Mouse (Mus musculus): ENCODE measurements around the gene Tbpl1. TPM values are rescaled to one million over a fixed set of nuclear protein-coding genes. Genes with fewer than 3 reads are reported as not detected.

The Tbpl1 gene
- polyA plus RNA-seq (2016; fragmentation: Nextera tagmentation; extraction: Ambion mirVana): 76.9 and 77.6 TPM in 2 replicates

DNA sequence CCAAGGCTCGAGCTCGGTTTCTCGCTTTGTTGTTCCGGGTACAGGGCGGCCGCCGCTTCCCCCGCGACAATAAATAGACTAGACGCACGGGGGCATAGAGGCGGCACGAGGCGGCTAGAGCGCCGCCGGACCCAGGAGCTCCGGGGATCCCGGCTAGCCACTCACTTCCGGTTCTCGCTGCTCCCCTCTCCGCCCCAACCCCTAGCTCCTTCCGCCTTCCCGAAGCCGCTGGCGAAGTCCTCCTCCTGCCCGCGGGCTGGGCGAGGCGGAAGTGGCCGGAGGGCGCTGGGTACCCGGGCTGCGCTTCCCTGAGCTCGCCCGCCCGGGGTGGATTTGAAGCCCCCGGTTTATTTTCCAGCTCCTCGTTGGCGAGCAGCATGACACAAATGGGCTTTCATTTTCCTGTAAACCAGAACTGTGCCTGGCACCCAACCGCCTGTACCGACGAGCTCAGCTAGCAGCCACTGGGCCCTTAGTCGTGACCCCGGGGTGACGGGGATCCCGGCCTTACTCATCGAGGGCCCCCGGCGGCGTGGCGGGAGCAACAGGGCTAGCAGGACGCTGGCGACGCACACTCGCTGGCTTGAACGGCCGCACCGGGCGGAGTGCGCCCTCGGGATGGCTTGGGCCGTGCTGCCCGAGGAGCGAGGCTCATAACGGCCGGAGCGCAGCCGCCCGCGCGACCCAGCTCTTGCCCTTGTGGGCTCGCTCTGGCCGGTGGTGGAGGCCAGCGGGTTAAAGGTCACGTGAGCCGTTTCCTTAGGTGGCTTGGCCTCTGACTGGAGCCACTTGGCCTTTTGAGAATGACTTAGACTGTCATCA lies at the start of gene Tbpl1:
Gene Tbpl1, minus strand, starts transcription at position 667 of the 822 bp plus-strand sequence.
- H3K27ac ChIP-seq: peak within 1 kb of the TSS; percentile 88
- H3K27me3 ChIP-seq: no peaks in the 10 kb centered on the region
- WGBS: under 1% methylated on average over 77 of the region's 77 CpGs
- H3K4me1 ChIP-seq (replicated peaks): peaks cover 22% of the 10 kb centered on the region
- H3K9me3 ChIP-seq: no peaks in the 10 kb centered on the region
- peak within 1 kb of the TSS; percentile 70 for H3K4me2 ChIP-seq
- H3K36me3 ChIP-seq: no peaks in the 10 kb centered on the region
- peak within 1 kb of the TSS; percentile 95 for H3K9ac ChIP-seq (replicated peaks)
- peak; percentile 98 for ATAC-seq (ENCODE audit: insufficient number of reproducible peaks, insufficient read depth, low FRiP score, low TSS enrichment, low read depth)
- H3K4me3 ChIP-seq (replicated peaks): peak within 1 kb of the TSS; percentile 98

DNA sequence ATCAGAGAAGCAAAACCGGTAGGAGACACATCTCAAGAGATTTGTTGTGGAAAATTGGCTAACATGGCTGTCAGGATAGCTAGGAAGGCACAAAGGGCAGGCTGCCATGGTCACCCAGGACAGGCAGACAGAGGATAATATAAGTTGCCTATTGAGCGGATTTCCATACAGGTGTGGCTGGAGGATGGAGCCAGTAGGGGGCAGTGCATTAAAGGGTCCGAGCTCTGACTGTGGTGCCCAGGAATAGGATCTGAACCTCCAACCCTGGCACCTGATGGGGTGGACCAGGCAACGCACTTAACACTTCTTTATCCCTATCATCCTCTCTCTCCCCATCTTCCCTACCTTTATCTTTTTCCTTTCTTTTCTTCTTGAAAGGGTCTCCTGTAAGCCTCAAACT lies 49.7 kb upstream of the Tbpl1 start:
- ATAC-seq (ENCODE audit: insufficient number of reproducible peaks, insufficient read depth, low FRiP score, low TSS enrichment, low read depth): no peak
- H3K4me2 ChIP-seq: no peak overlapping the region
- no peaks in the 10 kb centered on the region for H3K4me1 ChIP-seq (replicated peaks)
- no peaks in the 10 kb centered on the region for H3K9me3 ChIP-seq
- peaks cover 5% of the 10 kb centered on the region for H3K27me3 ChIP-seq
- WGBS: 24% methylated on average over 4 of the region's 4 CpGs
- H3K4me3 ChIP-seq (replicated peaks): no peak overlapping the region
- no peaks in the 10 kb centered on the region for H3K36me3 ChIP-seq
- no peak overlapping the region for H3K9ac ChIP-seq (replicated peaks)
- H3K27ac ChIP-seq: no peak overlapping the region

DNA sequence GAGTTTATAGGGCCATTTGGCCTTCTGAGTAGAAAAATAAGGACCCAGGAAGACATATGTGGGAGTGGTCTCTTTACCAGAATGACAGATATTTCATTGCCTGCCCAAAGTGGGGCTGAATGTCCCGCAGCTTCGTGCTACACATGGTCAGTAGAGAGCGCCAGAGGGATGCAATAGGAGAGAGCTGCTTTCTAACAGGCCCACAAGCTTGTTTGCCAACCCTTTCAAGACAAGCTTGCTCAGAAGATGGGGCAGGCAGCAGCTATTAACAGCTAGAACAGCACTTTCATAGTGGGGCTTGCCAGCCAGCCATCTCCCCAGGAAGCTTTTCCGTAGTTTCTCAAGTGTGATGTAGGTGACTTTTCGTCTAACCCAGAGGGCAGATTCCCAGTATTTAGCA lies 46.2 kb upstream of the Tbpl1 start:
- H3K4me2 ChIP-seq: no peak overlapping the region
- no peak overlapping the region for H3K9ac ChIP-seq (replicated peaks)
- H3K9me3 ChIP-seq: no peaks in the 10 kb centered on the region
- 15% methylated on average over 5 of the region's 5 CpGs for WGBS
- no peak overlapping the region for H3K27ac ChIP-seq
- no peak overlapping the region for H3K4me3 ChIP-seq (replicated peaks)
- no peak for ATAC-seq (ENCODE audit: insufficient number of reproducible peaks, insufficient read depth, low FRiP score, low TSS enrichment, low read depth)
- no peaks in the 10 kb centered on the region for H3K36me3 ChIP-seq
- no peaks in the 10 kb centered on the region for H3K4me1 ChIP-seq (replicated peaks)
- H3K27me3 ChIP-seq: peaks cover 5% of the 10 kb centered on the region

DNA sequence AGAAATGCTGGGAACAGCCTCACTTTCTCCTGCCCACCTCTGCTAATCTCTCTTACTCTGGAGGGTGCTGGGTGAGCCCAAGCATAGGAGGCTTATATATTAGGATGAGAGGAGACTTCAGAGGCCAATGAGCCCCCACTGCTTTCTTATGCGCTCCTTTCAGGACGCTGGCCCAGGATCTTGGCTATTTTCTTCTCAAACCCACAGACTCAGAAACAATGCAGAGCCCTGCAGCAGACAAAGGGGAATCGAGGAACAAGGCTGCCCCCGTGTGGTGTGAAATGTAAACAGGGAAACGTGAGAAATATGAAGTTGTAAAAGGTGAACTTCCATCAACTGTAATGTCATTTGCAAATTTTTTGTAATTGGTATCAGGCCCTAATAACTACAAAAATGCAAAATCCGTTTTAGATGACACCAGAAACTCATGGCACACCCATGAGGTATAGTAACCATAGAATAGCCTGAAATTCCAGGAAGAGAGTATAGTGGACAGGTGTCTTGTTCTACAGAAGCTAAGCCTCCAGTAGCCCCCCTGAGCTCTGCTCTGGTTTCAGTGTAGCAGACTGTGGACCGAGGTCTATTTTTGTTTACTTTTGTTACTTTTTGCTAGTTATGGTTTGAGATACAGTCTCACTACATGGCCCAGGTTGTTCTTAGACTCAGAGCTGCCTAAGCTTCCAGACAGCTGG lies 44.4 kb upstream of the Tbpl1 start:
- Histone ChIP-seq H3K36me3 (no peaks in the 10 kb centered on the region), H3K9ac (replicated peaks) (no peak overlapping the region), H3K9me3 (no peaks in the 10 kb centered on the region), H3K4me1 (replicated peaks) (no peaks in the 10 kb centered on the region), H3K4me2 (no peak overlapping the region), H3K27me3 (peaks cover 5% of the 10 kb centered on the region), H3K27ac (no peak overlapping the region), H3K4me3 (replicated peaks) (no peak overlapping the region)
- ATAC-seq (ENCODE audit: insufficient number of reproducible peaks, insufficient read depth, low FRiP score, low TSS enrichment, low read depth): no peak
- 13% methylated on average over 7 of the region's 7 CpGs for WGBS

DNA sequence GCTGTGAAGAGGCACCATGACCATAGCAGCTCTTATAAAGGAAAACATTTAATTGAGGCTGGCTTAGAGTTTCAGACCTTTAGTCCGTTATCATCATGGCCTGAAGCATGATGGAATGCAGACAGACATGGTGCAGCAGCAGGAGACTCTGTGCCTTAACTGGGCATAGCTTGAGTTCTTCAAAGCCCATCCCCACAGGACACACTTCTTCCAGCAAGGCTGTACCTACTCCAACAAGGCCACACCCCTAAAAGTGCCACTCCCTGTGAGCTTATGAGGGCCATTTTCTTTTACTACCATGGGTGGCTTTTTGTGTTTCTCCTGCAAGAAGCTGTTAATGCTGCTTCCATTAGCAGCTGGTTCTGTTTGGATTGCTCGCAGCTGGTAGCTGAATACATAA lies 43.7 kb upstream of the Tbpl1 start:
- Histone ChIP-seq H3K4me3 (replicated peaks) (no peak overlapping the region), H3K4me1 (replicated peaks) (no peaks in the 10 kb centered on the region), H3K27me3 (peaks cover 5% of the 10 kb centered on the region), H3K4me2 (no peak overlapping the region), H3K9me3 (no peaks in the 10 kb centered on the region), H3K36me3 (no peaks in the 10 kb centered on the region), H3K9ac (replicated peaks) (no peak overlapping the region), H3K27ac (no peak overlapping the region)
- WGBS: 64% methylated on average over 2 of the region's 2 CpGs
- ATAC-seq (ENCODE audit: insufficient number of reproducible peaks, insufficient read depth, low FRiP score, low TSS enrichment, low read depth): no peak

DNA sequence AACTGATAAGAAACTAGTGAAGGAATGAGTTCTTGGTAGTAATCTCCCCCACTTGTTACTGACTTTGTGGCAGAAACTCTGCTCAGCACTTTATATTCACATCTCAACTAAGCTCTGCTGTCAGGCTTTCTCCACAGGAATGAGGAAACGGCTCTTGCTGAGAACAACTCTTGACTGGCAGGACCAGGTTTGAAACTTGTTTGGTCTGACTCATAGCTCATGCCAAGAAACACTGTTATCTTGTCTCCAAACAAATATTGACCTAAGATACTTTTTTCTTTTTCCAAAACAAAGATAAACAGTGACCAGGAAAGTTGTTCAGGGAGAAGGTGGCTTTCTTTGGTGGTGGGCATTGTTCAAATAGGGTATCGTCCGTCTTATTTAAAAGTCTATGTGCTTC lies 42.9 kb upstream of the Tbpl1 start:
- WGBS: 87% methylated on average over 3 of the region's 3 CpGs
- ATAC-seq (ENCODE audit: insufficient number of reproducible peaks, insufficient read depth, low FRiP score, low TSS enrichment, low read depth): no peak
- Histone ChIP-seq H3K36me3 (no peaks in the 10 kb centered on the region), H3K4me2 (no peak overlapping the region), H3K27ac (no peak overlapping the region), H3K4me1 (replicated peaks) (no peaks in the 10 kb centered on the region), H3K9me3 (no peaks in the 10 kb centered on the region), H3K27me3 (peaks cover 5% of the 10 kb centered on the region), H3K9ac (replicated peaks) (no peak overlapping the region), H3K4me3 (replicated peaks) (no peak overlapping the region)

DNA sequence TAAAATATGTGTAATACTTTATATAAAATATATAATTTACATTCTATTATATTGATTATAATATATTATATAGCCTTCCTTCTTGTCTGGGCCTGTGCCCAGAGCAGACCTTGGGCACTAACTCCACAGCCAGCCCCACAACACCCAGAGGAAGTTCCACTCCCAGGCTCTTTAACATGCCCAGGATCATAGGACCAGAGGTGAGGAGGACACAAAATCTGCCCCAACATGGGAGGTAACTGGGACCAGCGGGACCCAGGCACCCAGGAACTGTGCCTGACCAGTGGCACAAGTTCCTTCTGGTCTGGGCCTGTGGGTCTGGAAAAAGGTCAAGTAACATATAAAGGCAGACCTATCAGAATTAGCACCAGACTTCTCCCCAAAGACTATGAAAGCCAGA lies 22.5 kb upstream of the Tbpl1 start:
- 96% methylated on average over 1 of the region's 1 CpGs for WGBS
- no peaks in the 10 kb centered on the region for H3K36me3 ChIP-seq
- no peak overlapping the region for H3K9ac ChIP-seq (replicated peaks)
- no peak for ATAC-seq (ENCODE audit: insufficient number of reproducible peaks, insufficient read depth, low FRiP score, low TSS enrichment, low read depth)
- H3K4me3 ChIP-seq (replicated peaks): no peak overlapping the region
- H3K4me1 ChIP-seq (replicated peaks): no peaks in the 10 kb centered on the region
- no peak overlapping the region for H3K27ac ChIP-seq
- H3K9me3 ChIP-seq: no peaks in the 10 kb centered on the region
- no peaks in the 10 kb centered on the region for H3K27me3 ChIP-seq
- H3K4me2 ChIP-seq: no peak overlapping the region

DNA sequence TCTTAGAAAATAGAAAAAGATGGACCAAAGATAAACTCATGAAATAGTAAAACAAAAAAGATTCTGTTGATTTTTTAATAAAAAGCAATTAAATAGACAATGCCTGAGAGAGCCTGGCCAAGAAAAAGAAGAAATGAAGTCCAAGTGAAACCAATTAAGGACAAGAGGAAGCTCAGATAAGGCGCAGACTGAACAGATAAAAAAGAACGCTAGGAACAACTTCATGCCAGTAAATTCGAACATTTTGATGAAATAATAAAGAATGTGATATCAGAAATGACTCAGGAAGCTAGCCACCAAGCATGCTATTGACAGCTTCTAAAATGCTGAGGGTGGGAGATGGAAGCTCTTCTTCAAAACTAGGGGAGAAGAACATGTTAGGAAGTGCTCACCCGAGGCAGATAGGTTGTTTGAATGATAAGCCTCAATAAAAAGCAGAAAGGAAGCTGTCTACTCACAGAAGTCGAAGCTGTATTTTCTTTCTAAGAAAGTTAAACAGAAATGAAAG lies 19.5 kb upstream of the Tbpl1 start:
- Histone ChIP-seq H3K36me3 (no peaks in the 10 kb centered on the region), H3K4me3 (replicated peaks) (no peak overlapping the region), H3K27ac (no peak overlapping the region), H3K4me1 (replicated peaks) (no peaks in the 10 kb centered on the region), H3K27me3 (no peaks in the 10 kb centered on the region), H3K4me2 (no peak overlapping the region), H3K9me3 (no peaks in the 10 kb centered on the region), H3K9ac (replicated peaks) (no peak overlapping the region)
- WGBS: 76% methylated on average over 5 of the region's 5 CpGs
- no peak for ATAC-seq (ENCODE audit: insufficient number of reproducible peaks, insufficient read depth, low FRiP score, low TSS enrichment, low read depth)

DNA sequence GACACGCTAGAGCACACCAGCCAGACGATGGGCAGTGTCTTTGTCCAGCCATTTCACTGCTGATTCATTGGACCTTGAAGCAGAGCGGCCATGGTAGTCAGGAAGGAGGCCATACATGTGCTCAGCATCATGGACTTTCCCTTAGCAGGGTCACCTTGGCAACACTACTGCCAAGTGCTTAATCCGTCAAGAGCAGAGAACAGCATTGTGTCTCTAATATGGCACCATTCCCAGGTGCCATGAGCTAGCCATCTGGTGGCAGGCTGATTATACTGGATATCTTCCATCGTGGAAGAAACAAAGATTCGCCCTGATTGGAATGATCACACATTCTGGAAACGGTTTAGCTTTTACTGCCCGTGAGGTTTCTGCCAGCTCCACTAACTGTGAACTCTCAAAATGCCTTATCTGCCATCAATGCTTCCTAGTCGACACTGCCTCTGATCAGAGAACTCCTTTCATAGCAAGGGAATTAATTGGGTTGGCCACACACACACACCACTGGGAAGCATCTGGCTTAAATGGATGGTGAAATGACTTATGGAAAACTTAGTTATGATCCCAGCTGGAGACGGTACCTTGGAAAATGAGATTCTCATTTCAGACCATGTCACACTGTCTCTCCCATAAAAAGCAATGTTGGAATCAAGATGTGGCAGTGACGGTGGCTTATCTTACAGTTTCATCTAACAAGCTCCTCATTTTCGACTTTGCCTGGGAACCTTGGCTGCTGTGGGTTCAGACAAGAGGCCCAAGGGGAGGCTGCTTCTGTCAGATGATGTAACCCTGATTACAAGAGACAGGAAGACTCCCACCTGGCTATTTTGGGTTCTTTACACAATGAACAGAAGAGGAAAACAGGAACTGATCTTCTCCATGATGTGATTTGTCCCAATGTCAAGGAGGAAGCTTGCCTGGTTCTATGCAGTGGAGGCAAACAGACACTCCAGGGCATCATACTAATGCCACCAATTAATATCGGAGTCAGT lies 14.9 kb upstream of the Tbpl1 start:
- ATAC-seq (ENCODE audit: insufficient number of reproducible peaks, insufficient read depth, low FRiP score, low TSS enrichment, low read depth): no peak
- H3K9me3 ChIP-seq: no peaks in the 10 kb centered on the region
- H3K4me1 ChIP-seq (replicated peaks): no peaks in the 10 kb centered on the region
- WGBS: 74% methylated on average over 13 of the region's 13 CpGs
- no peaks in the 10 kb centered on the region for H3K27me3 ChIP-seq
- no peak overlapping the region for H3K9ac ChIP-seq (replicated peaks)
- H3K27ac ChIP-seq: no peak overlapping the region
- H3K4me3 ChIP-seq (replicated peaks): no peak overlapping the region
- H3K36me3 ChIP-seq: no peaks in the 10 kb centered on the region
- H3K4me2 ChIP-seq: no peak overlapping the region

DNA sequence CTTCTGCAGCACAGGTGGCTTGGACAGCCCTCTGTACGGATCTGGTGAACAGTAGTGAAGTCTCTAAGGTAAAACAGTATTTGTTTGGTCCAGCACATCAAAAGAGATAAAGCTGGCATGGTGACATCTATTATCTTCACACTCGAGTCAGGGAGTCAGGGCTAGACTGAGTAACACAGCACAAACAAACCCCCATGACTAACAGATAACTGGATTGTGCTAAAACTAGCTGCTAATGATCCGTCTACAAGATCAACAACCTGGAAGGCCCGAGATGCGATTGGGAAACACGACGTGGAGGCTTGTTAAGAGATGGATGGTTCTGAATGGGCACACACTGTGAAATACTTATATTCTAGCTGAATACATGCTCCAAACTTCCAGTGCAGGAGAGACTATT lies 14.2 kb upstream of the Tbpl1 start:
- H3K9me3 ChIP-seq: no peaks in the 10 kb centered on the region
- no peak overlapping the region for H3K4me3 ChIP-seq (replicated peaks)
- 76% methylated on average over 7 of the region's 7 CpGs for WGBS
- no peak overlapping the region for H3K27ac ChIP-seq
- ATAC-seq (ENCODE audit: insufficient number of reproducible peaks, insufficient read depth, low FRiP score, low TSS enrichment, low read depth): no peak
- no peak overlapping the region for H3K4me2 ChIP-seq
- H3K9ac ChIP-seq (replicated peaks): no peak overlapping the region
- H3K27me3 ChIP-seq: no peaks in the 10 kb centered on the region
- no peaks in the 10 kb centered on the region for H3K36me3 ChIP-seq
- H3K4me1 ChIP-seq (replicated peaks): no peaks in the 10 kb centered on the region

DNA sequence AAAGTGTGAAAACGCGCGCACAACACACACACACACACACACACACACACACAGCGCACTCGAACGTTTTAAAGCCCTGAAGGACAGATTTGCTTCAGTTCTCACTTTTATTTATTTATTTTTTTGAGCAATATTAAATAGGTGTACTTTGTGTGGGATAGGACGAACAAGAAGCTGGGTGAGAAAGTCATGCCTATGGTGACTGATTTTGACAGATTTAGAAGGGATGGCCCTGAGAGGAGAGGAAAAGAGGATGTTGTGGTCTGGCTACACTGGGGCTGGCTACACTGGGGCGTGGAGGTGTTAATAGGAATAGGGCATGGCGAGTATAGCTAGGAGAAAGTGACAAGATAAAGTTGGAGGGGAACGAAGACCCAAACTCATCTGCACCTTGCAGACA lies 443 bp upstream of the Tbpl1 start:
- whole genome bisulfite sequencing: 62% methylated on average over 10 of the region's 10 CpGs
- no peaks in the 10 kb centered on the region for H3K36me3 ChIP-seq
- H3K9me3 ChIP-seq: no peaks in the 10 kb centered on the region
- H3K9ac ChIP-seq (replicated peaks): peak overlapping the region; percentile 95; the same call in 1 of the 2 replicates
- peak overlapping the region; percentile 88 for H3K27ac ChIP-seq
- no peaks in the 10 kb centered on the region for H3K27me3 ChIP-seq
- peaks cover 22% of the 10 kb centered on the region for H3K4me1 ChIP-seq (replicated peaks)
- H3K4me2 ChIP-seq: peak overlapping the region; percentile 70
- peak overlapping the region; percentile 98 for H3K4me3 ChIP-seq (replicated peaks)
- no peak for ATAC-seq (ENCODE audit: insufficient number of reproducible peaks, insufficient read depth, low FRiP score, low TSS enrichment, low read depth)

Data from limb, embryonic 12.5 days (tissue).